Mouse (Mus musculus) gastrocnemius, adult 8-10 months (tissue): ENCODE measurements at regions not wholly inside any gene's neighbourhood (a gene's known extent, or its start where the extent isn't known, plus 50 kb on each side); places are given as distances from the start of the nearest gene placed in this dataset.
"Not testable (repeated sequence)": the region's sequence is repeated elsewhere in the genome, so short reads cannot be mapped to it uniquely, and the experiment has no call there.

Experiments
- DNase-seq, 2 experiments: peaks; one replicate each; pipeline ENCODE4 v3.0.0; 2022; ENCODE audit warnings: low spot score in 2 of 2

DNA sequence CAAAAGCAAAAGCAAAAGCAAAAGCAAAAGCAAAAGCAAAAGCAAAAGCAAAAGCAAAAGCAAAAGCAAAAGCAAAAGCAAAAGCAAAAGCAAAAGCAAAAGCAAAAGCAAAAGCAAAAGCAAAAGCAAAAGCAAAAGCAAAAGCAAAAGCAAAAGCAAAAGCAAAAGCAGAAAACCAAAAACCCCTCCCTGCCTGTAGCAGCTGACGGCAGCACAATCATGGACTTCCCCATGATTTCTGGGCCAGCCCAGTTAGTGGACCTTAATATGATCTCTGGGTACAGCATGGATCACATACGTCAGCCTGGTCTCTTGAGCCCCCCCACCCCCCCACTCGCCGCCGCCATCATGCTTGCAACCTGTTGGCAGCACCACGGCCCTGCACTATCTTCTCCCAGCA is 1004.3 kb downstream of the Car8 start:
- DNase-seq, result not testable (repeated sequence)

DNA sequence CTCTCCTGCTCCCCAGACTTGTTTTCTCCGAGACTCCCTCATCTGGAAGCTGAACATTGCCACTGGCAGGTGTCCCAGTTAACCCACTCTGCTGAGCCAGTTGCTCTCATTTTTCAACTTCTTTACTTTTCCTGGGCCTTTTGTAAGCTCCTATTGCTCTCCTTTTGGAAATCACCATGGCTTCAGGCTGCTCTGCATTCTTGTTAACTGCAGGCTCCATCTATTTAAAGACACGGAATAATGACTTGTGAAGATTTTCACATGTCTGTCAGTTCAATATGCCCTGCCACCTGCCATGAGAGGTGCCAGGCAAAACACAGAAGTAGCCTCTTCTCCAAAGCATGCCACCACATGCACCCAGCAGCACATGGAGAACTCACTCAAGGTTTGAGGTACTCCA is 1009.9 kb downstream of the Car8 start:
- DNase-seq, result no peak

DNA sequence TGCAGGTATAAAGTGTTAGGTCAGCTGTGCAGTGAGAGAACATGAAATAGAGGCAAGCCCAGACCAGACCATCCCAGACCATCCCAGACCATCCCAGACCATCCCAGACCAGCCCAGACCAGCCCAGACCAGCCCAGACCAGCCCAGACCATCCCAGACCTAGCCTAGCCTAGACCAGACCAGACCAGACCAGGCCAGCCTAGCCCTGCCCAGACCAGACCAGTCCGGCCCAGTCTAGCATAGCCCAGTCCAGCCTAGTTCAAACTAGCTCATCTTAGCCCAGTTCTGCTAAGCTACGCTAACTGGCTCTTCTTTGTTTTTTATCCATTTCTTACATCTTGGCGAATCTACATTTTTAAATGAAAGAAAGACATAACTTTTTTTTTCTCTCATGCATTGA is 1015.9 kb downstream of the Car8 start:
- no peak for DNase-seq

DNA sequence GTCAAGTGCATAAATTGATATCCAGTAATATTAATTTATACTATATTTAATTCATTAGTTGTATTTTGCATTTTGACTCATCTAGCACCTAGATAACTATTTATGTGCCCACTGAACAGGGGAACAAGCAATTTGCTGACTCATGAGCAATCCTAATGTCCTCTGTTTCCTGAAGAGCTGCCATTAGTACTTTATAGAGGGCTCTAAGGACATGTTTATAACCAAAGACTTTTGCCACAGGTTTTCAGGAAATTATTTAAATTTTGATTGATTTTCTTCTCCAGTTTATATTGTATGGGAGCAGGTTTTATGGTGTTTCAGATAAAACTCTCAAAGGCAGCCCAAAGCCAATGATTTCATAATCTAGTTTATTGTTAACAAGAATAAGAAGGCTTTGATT is 1018.4 kb downstream of the Car8 start:
- DNase-seq, result no peak

DNA sequence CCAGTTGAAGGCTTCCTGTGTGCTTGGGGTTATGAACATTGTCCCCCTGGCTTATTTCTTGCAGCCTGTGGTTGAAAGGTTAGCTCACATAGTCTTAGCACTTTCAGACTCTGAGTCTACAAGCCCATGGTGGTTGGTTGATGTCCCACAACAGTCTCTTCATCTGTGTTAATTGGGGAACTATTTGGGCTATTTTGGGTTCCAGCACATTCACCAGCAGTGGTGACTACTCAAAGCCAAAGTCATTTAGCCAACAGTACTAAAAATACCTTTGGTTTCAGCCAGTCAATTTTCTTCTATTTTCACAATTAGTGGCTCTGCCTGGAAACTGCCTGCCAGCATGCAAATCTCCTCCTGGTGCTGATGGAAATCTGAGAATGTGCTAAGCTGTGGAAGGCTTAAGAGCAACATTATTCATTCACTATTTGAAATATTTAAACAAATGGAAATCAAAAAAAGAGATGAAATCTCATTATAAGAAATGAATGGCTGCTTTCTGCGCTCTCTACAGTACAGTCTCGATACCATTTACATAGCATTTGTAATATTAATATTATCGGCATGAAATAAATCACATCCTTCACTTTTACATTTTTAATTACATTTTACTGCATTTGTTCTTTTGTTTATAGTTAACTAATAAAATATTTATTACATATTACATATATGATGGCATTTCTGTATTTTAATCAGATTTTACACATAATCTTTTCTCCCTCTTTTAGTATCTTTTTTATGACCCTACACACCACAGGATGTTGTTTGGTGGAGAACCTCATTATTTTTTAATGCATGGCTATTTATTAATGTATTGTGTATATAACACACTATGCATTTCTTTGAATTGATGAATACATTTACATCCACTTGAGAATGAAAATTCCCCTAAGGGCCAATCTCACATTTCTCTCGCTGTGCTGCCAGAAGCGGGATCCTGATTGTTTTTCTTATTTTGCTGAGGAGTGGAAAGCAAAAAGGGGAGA is 1023.5 kb downstream of the Car8 start:
- DNase-seq, result no peak

DNA sequence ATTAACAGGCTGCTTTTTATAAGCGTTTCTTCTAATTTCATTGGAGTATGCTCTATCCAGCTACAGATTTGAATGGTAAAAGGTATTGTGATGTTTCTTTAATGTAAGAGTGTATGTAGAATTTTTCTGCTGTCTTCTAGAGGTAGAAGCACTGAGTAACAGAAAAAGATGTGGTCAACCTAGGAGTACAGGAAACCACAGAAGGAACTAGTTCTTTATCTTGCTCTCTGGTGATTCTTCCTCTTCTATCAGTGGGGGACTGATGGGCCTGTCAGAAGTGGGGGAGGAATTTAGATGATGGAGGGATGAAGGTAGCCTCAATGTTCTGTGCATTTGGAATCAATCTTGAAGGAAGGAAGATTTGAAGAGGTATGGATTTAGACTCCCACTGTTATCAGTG is 1031.9 kb downstream of the Car8 start:
- no peak for DNase-seq

DNA sequence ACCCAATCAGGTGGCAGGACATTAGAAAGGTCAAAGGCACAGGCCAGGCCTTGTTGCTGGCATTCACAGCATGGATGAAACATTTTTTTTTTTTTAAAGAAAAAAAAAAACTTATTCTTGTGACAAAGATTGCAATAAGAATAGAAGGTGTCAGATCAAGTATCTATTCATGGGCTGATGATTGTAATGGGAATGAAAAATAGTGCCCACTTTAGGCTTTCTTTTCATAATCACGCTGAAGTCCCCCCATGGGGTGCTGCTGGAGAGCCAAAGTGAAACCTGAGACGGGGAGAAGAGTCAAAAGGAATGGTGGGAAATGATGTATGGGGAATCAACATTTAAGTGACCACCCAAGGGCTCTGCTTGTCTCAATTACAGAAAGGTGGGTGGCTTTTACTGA is 1037.0 kb downstream of the Car8 start:
- DNase-seq, result no peak

DNA sequence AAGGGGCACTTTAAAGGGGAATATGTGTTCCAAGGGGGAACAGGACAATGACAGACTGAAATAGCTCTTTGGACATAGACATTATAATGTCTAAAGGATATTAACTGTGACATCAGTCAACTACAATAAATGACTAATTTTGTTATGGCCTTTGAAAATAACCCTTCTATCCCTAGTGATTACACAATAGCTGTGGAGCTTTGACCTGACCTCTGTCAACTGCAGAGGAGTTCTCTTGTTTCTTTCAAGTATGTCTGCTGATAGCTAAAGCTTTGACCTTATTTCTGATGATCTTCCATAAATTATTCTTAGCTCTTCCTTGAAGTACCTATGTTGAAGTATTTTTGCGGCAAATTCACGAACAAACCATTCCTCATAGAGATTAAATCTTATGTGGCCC is 1038.9 kb downstream of the Car8 start:
- no peak for DNase-seq

DNA sequence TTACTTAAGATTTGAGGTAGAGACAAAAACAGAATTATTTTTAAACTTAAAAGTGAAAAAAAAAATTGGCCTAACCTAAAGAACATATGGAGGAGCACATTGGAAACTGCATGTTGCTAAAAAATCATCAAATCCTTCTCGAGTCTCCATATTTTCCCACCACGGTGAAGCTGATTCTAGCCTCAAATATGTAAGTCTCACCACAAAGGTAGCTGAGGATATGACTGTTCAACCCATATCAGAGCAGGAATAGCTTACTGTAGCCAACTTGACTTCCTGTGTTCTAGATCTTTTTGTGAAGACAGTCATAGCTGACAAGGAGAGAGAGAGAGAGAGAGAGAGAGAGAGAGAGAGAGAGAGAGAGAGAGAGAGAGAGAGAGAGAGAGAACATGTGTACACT is 1039.8 kb downstream of the Car8 start:
- no peak for DNase-seq

DNA sequence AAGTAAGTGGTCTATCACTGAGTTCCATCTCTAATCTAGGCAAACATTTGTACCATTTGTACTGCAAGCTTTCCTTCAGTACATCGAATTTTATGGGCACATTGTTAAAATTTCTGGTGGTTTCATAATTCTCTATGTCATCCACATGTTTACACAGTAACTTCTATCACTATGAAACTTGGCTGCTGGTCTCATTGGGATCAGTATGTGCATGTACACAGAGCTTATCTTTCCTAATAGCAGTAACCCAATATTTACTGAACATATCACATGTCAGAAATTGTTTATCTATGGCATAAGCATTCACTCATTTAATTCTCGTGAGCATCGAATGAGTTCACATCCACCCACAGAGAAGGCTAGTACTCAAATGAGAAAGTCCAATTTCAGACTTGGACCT is 1042.3 kb downstream of the Car8 start:
- no peak for DNase-seq

DNA sequence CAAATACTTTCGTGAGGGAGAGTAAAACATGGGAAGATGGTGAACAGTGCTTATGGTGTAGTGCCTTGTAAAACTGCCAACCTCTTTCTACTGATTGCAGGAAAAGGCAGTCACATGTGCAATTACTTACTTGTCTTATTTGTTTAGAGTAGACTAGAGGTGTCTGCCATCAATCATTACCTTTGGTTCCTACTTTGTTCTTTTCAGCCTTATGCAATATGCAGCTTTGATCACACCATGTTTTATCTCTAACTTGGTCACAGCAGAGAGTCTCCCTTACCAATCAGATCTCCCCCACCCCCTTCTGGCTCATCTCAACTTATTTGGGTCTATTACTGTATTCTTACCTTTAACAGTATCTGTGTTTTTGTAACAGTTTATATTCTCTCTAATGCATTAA is 1043.2 kb downstream of the Car8 start:
- DNase-seq, result no peak

DNA sequence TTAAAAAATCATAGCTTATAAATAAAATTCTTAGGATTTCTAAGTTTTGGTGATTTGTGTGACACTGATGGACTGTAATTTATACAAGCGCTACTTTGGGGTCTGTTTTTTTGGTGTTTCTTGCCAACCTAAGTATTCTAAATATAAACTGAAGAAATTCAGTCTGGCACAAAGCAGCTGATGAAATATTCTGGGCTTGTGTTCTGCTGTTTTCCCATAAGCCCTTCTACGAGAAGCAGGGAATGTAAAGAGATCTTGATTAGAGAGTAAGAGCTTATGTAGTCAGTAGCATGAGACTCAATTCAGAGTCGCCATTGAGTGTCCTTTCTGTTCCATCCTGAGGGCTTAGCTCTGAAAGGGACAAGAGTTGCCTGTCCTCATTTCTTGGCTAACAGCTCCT is 1046.9 kb downstream of the Car8 start:
- no peak for DNase-seq

DNA sequence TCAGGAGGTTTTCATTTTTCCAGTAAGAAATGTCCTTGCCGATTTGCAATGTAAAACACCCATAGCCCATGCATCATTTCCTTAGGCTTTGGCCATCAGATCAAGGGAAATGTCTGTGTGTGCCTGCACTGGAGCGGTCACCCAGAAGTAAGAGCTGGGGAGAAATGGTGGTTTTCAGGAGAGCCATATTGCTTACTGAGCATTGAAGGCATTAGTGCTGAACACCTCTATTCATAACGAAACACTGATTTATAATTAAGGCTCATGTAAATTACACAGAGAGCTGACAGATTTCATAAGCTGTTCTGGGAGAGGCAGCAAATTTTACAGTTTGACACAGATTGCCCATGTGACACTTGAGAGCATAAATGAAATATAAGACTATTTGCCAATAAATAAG is 1047.6 kb downstream of the Car8 start:
- DNase-seq, result no peak

DNA sequence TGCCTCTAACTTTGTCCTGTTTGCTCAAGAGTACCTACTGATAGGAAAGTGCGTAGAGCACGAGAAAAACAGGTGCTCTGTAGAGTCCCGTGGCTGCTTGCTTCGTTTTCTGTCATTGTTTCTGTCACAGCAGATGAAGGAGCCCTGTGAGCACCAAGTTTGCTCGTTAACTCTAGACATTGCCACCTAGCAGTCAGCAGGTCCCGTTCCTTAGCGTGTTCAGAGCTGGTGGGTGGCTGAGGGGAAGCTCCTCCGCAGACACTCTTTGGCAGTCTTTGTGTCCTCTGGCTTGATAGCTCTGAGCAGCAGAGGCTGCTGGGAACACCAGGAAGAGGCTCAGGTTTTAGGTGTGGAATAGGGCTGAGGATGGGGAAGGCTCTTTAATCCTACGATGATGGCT is 1063.8 kb downstream of the Car8 start:
- no peak for DNase-seq

DNA sequence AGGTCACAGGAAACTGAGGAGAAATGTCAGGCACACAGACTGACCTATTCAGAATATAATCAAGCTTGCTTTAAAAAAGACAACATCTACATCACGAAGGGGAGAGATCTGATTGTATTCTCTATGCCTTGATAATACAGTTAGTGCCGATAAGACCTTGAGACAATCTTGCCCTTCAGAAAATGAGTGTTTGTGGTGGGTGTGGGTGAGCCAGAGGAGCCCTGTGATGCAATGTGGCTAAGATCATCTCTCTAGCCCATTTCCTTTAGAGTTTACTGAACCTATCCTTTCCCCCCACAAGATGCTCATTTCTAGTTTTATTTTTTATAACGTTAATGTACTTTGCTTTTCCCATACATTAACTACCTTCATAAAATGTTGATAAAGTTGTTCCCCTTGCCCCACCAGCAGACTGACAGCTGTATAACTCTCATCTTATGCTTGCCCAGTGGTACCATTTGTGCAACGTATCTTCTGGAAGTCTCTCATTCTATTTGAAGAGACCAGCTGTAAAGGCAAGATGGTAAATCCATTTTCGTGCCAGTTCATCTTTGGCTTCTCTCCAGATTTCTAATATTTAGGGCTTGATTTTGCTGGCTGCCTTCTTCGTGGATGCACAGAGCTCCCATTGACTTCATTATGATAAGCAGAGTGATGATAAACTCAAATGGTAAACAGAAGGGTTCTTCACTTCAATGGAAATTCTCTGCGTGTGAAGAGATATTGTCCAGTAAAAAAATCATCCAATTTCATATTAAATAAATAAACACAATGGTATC is 1066.1 kb downstream of the Car8 start:
- no peak for DNase-seq

DNA sequence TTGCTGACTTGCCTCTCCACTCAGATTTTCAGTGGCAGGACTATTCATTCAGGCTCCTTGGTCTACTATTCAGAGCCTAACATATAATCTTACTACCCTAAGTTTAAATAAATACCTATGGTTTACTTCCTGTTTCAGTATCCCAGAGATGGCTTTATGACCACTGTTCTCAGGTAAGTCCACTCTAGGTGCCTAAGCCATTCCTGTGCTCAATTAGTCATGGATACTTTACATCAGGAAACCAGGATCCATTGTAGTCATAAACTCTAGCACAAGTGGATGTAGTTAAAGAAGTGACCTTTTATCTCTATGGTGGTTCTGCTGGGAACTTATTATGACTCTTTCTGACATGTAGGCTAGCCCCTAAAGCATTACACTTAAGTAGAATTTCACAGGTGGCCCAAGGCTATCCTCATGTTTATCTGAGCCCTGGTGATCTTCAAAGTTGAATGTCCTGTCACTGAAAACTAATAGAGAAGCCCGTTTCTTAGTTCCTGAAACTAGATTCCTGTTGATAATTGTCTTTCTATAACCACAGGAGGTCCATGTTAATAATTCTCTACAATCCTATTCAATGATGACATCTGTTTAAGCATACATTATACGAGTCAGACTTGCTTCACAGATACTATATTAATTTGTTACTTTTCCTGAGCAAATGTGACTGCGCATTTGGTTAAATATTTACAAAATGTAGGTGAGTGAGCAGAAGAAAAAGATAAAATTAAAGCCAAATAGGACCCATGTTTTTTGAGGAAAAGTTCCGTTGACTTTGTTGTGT is 1067.0 kb downstream of the Car8 start:
- DNase-seq, result no peak

DNA sequence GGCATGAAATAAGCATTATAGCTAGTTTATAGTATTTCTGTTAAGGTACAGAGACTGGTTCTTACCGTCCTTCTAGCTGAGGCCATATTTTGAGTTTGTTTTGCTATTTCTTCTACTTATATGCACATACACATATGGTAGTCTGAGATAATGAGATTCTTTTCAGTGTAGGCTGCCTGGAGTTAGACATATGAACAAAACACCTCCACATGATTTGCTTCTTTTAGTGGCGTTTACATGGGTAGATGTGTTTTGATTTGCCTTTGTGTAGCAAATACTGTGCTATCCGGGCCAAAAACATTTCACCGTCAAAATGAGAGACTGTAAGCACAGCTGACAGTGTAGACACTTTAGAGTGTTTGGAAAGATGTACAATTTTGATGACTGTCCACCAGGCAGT is 1077.4 kb downstream of the Car8 start:
- no peak for DNase-seq

DNA sequence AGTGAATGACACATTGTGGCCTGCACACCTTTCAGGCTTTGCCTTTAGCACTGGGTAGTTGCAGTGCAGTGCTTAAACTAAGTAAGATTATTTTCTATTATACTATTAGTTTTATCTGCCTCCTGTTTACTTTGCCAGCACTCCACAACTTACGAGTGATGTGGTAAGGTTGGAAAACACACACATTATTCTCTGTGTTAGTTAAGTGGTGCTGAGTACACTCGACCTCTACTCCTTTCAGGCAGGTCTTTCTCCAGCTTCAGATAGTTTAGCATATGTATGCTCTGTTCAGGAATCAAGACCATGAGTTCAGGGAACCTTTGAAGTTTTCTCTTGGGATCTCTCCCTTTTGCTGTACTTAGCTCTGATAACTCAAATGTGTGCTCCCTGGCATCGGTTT is 1081.0 kb downstream of the Car8 start:
- DNase-seq, result no peak

DNA sequence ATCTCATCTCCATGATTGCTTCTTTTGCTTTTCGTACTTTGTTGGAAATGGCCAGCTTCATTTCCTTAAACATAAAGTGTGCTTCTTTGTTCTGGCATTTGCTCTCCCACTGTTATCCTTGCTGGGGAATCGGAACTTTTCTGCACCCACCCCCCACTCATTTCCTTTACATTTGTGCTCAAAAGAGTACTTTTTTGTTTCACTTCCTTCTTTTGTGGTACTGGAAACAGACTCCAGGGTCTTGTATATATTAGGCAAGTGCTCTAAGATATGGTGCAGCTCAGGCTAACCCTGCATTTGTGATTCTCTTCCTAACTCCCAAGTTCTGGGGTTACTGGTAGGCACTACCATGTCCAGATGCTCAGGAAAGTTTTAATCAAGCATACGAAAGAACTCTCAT is 1084.6 kb downstream of the Car8 start:
- DNase-seq, result no peak

DNA sequence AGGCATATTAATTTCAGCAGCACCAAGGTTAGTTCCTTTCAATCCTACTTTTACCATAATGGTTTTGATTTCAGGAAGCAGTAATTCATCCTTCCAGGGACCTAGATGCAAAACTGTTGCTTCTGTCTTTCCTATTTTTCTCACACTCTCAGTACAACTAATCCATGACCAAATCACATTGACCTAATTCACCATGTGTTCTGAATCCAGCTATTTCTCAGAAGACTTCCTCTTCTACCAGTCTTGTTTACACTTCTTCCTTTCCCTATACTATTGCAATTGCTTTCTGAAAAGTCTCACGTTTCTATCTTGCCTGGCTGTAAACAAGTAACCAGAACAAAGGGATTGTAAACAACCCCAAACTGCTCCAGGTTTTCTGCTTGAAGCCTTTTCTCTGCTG is 1085.0 kb downstream of the Car8 start:
- no peak for DNase-seq

DNA sequence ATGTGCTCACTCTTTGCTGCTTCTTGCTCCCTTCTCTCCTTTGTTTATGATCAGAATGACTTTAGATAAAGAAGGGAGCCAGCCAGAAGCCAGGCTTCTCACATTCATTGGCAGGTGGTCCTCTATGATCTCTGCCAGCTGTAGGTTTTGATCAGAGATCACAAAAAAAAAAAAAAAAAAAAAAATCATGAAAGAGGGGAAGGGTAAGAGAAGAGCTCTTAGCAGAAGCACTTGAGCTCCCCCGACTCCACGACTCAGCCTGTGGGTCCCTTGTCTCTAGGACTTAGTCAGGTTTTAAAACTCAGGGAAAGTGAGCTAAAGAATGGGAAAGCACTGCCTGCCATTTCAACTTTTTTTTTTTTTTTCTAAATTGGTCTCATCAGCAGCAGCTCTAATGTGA is 1093.1 kb downstream of the Car8 start:
- DNase-seq, result no peak

DNA sequence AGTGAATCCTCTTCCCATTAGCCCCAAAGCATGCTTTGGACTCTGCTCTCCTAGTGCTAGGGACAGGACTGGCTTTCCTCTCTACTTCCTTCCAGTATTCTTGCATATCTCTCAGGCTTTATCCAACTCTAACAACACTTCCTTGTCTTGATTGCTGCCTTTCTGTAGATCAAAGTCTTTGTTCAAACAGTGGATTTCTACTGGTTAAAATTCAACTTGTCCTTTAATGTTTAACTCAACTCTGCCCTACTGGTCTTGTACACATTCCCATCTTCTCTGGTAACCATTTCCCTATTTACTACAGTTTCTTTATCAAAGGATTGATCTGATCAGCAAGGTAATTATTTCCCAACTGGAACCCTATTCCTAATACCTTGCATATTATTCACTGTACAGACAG is 1094.6 kb downstream of the Car8 start:
- no peak for DNase-seq
